Mouse (Mus musculus) bone marrow, adult 2 months (tissue): Measurements from ENCODE around the gene Nucb1. TPM values are rescaled to one million over a fixed set of nuclear protein-coding genes. Genes with fewer than 3 reads are reported as not detected.
A peak's percentile ranks its signal among the peaks of the same experiment; 100 is the strongest.
"Not testable (repeated sequence)": the region's sequence is repeated elsewhere in the genome, so short reads cannot be mapped to it uniquely, and the experiment has no call there.

Experiments used
- H3K27ac ChIP-seq: fragments of 200-500 bp; 2 replicates; pipeline ENCODE4 v1.5.1; 2012; ENCODE audit warnings: low read depth, mild to moderate bottlenecking, control low read depth, inconsistent platforms, low read length; ENCODE audit not compliant: control insufficient read depth, poor library complexity, insufficient read depth
- H3K4me1 ChIP-seq: fragments of 200-500 bp; 2 replicates; pipeline ENCODE4 v1.6.1; 2011; ENCODE audit warnings: low read length; ENCODE audit not compliant: control insufficient read depth, insufficient read depth
- H3K4me3 ChIP-seq: fragments of 200-500 bp; replicated peaks from 2 replicates; pipeline ENCODE3; 2011; ENCODE audit warnings: mild to moderate bottlenecking, low read depth, low read length, control low read depth; ENCODE audit not compliant: control insufficient read depth
- CTCF ChIP-seq: fragments of 200-500 bp; IDR thresholded peaks from 2 replicates; pipeline ENCODE4 v1.5.1; 2011; ENCODE audit warnings: low read length, control low read depth; ENCODE audit not compliant: control insufficient read depth, insufficient read depth
- POLR2A ChIP-seq: fragments of 200-500 bp; IDR thresholded peaks from 2 replicates; pipeline ENCODE4 v1.6.1; 2011; ENCODE audit warnings: low read depth, mild to moderate bottlenecking, control low read depth, low read length, borderline replicate concordance; ENCODE audit not compliant: control insufficient read depth
- WGBS: fragments of 180-500 bp; shearing (Covaris S2); methylation state at CpG from one replicate; pipeline ENCODE4 v1.1.7; 2018; 5-methylcytosine and 5-hydroxymethylcytosine counted together
- polyA plus RNA-seq: library from polyadenylated mRNA; stranded (reverse); fragments of >200 nt; gene quantifications from 2 replicates; pipeline ENCODE4 v1.2.4, GENCODE M21; 2011; ENCODE audit warnings: low replicate concordance; ENCODE audit not compliant: missing spikeins, insufficient read depth, insufficient read length

The Nucb1 gene
- polyA plus RNA-seq, 1 experiment, result 71.9 TPM

DNA sequence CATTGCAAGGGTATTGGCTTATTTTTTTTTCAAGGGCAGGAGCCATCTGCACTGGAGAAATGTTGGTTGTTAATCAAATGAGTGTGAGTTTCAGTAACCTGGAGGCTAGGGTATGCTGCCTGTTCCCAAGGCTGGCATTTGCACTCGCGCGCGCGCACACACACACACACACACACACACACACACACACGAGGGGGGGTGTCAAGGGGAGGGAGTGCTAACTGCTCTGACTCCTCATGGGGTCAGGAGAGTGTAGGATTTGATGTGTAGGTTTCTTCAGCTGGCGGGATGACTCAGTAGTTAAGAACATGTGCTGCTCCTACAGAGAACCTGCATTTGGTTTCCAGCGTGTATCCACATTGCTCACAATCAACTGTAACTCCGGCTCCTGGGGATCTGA, 19.4 kb downstream of the Nucb1 start:
- Histone ChIP-seq H3K4me1 (no peaks in the 10 kb centered on the region; the same call in 1 of the 2 replicates), H3K27ac (no peak overlapping the region), H3K4me3 (no peak overlapping the region)
- 53% methylated on average over 9 of the region's 9 CpGs for WGBS
- TF ChIP-seq CTCF, result no peak
- TF ChIP-seq POLR2A, result no peak

DNA sequence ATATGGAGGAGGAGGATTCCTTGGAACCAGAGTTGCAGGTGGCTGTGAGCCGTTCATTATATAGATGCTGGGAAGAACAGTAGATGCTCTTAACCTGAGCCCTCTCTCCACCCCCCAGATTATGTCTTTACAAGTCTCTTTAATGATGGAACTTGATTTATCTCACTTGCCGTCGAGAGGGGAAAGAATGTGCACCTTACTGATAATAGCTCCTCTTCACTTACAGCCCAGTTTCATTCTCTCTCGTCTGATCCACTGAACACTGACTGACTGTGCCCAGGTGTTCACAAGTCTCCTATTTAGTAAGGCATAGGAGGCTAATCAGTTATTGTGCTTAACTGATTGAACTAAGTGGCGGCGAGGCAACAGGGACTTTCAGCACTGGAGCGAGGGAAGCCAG, 20.6 kb downstream of the Nucb1 start:
- no peaks in the 10 kb centered on the region; the same call in 1 of the 2 replicates for H3K4me1 ChIP-seq
- WGBS, result 63% methylated on average over 7 of the region's 7 CpGs
- no peak overlapping the region for H3K4me3 ChIP-seq
- no peak overlapping the region for H3K27ac ChIP-seq
- no peak for TF ChIP-seq POLR2A

DNA sequence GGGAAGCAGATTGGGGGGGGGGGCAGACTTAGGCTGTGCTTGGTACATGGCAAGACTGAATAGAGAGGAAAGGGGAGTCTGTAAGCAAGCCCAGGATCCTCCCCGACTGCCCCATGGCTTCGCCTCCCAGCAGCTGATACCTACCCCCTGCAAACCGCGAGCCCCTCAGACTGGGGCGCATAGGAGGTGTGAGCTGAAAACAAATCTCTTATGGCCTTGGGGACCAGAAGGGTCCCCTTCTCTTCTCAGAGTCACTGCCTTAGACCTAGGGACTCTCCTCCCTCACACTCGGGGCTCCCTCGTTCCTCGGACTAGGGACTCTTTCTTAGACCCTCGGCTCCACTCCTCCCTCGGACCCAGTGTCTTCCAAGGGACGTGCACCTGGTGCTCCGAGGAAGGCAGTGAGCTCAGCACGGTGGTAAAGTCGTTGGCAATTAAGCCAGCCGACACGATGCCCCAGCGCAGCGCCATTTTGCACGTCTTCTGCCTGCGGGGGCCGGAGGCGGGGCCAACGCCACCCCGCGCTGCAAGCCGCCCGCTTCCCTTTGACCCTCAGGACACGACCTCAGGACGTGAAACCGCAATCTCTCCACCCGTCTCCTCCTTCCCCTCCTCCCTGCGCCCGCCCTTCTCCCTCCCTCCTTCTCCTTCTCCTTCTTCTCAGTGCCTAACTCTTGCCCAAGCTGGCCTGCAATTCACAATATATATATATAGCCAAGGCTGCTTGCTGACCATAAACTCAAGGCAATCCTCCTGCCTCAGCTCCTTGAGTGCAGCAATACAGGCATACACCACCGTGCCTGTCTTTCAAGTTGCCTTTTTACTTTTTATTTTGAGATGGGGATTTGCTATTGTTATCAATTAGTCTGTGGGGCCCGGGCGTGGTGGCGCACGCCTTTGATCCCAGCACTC, 21.7 kb downstream of the Nucb1 start, which contains the start of gene Dhdh:
Gene Dhdh, minus strand, starts transcription at position 513 of the 912 bp plus-strand sequence.
- Histone ChIP-seq H3K4me3 (peak within 1 kb of the TSS; percentile 86), H3K27ac (peak within 1 kb of the TSS; percentile 52), H3K4me1 (no peaks in the 10 kb centered on the region; the same call in 1 of the 2 replicates)
- 6% methylated on average over 38 of the region's 38 CpGs for WGBS
- peak; percentile 65; the same call in 1 of the 2 replicates for TF ChIP-seq POLR2A
- no peak for TF ChIP-seq CTCF

DNA sequence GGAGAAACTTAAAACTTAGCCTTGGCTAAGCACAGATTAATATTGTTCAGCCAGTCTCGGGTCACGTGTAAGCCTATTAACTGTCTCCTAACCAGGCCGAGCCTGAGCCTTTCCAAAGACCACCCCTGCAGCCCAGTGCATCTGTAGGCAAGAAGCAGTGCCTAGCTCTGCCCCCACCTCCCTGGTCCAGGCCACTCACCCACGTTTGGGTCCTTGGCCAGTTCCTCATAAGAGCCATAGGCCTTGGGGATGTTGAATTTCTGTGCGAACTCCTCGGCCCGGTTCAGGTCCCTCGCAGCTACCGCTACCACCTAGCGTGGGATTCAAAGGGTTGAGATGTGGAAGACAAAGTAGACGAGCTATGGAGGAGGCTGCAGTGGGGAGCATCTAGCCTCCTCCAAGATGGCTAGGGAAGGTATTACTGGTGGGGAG, 22.3 kb downstream of the Nucb1 start:
- Histone ChIP-seq H3K4me1 (no peaks in the 10 kb centered on the region; the same call in 1 of the 2 replicates), H3K27ac (no peak overlapping the region), H3K4me3 (no peak overlapping the region)
- no peak for TF ChIP-seq CTCF
- TF ChIP-seq POLR2A, result no peak
- WGBS, result 70% methylated on average over 11 of the region's 11 CpGs

DNA sequence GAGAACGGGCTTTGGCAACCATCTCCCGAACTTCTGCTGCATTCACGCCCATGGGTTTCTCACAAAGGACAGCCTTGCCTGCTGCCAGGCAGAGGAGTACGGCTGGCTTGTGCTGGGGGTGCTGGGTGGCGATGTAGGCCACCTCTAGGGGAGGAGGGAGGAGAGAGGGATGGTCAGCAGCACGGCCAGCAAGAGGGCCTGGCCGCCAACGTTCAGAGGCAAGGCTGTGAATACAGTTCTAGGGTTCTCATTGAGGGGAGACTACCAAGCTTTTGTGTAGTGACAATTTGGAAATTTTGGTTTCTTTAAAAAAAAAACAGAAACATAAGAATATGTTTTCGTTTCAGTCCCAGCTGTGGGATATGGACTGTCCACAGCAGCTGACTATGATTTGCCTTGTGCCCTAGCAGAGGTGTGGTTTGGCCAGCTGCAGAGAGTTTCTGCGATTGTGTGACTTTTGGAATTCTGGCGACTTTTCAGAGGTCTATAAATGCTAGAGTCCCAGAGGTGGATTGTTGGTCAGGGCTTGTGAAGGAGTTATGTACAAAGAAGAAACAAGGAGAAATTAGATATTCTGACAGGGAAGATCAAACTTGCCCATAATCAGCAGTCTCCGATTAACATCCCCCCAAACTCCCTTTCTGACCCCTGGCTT, 23.3 kb downstream of the Nucb1 start, which contains the start of gene Gm45808:
Gene Gm45808, minus strand, starts transcription at position 51 of the 655 bp plus-strand sequence.
- Histone ChIP-seq H3K27ac (no peak within 1 kb of the TSS), H3K4me3 (no peak within 1 kb of the TSS), H3K4me1 (no peaks in the 10 kb centered on the region; the same call in 1 of the 2 replicates)
- TF ChIP-seq POLR2A (no peak), CTCF (no peak)
- WGBS, result 84% methylated on average over 12 of the region's 12 CpGs

DNA sequence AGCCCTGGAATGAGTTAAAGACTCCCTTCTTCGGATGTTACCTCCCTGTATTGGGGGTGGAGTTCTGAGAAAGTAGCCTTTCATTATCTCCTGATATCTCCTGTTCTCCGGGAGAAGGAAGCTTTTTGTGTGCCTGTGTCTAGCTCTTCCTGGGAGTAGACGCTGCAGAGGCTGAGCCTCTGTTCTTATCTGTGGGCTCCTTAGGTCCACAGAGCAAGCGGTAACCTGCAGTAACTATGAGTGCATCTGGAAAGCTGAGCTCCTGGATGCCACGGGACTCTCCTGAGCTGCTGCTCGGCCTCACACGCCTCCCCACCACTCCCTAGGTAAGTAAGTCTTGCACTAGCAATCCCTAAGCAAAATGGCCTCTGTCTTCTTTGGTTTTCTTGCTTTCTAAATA, 24.0 kb downstream of the Nucb1 start:
- H3K4me1 ChIP-seq, result no peaks in the 10 kb centered on the region; the same call in 1 of the 2 replicates
- TF ChIP-seq CTCF, result no peak
- TF ChIP-seq POLR2A, result no peak
- H3K27ac ChIP-seq, result no peak overlapping the region
- no peak overlapping the region for H3K4me3 ChIP-seq
- 77% methylated on average over 7 of the region's 7 CpGs for WGBS

DNA sequence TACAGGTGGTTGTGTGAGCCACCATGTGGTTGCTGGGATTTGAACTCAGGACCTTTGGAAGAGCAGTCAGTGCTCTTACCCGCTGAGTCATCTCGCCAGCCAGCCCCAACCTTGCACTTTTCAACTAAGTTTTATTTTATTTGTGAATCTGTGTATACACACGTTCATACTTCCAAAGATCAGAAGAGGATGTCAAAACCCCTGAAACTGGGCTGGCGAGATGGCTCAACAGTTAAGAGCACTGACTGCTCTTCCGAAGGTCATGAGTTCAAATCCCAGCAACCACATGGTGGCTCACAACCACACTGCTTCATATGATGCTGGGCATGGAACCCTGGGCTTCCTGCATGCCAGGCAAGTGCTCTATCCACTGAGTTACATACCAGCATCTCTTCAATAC, 25.2 kb downstream of the Nucb1 start:
- not testable (repeated sequence) for H3K4me3 ChIP-seq, H3K4me1 ChIP-seq, H3K27ac ChIP-seq
- WGBS, result 77% methylated on average over 5 of the region's 5 CpGs

DNA sequence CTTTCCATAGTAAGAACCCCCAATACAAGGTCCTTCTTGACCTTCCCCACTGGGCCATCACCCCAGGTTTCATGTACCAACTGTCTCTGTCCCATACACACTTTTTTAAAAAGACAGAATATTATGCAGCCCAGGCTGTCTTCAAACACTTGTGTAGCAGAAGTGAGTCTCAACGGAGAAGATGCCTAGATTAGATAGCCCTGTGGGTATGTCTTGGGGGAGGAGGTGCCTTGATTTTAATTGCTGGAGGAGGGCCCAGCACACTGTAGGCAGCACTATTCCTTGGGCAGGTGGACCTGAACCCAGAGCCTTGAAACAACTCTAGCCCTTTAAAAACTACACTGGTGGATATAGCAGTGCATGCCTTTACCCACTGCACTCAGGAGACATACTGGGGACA, 28.0 kb downstream of the Nucb1 start:
- WGBS, result 73% methylated on average over 1 of the region's 1 CpGs
- H3K4me3 ChIP-seq, result no peak overlapping the region
- H3K27ac ChIP-seq, result no peak overlapping the region
- no peaks in the 10 kb centered on the region; the same call in 1 of the 2 replicates for H3K4me1 ChIP-seq
- TF ChIP-seq CTCF, result no peak
- TF ChIP-seq POLR2A, result no peak
